Mouse (Mus musculus) heart, embryonic 10.5 days (tissue): ENCODE measurements around the gene Itga3. TPM values are rescaled to one million over a fixed set of nuclear protein-coding genes. Genes with fewer than 3 reads are reported as not detected.
A peak's percentile ranks its signal among the peaks of the same experiment; 100 is the strongest.
"Not testable (repeated sequence)": the region's sequence is repeated elsewhere in the genome, so short reads cannot be mapped to it uniquely, and the experiment has no call there.

Experiments used
- DNase-seq: peaks from one replicate; pipeline ENCODE4 v3.0.0-alpha.2; 2017; ENCODE audit warnings: low spot score
- H3K27ac ChIP-seq: fragments of 300-500 bp; sonication (generic); 2 replicates; pipeline ENCODE4 v1.5.1; 2016; ENCODE audit warnings: mild to moderate bottlenecking
- H3K27me3 ChIP-seq: fragments of 300-500 bp; sonication (generic); 2 replicates; pipeline ENCODE4 v1.6.1; 2016; ENCODE audit warnings: mild to moderate bottlenecking; ENCODE audit not compliant: poor library complexity, insufficient read depth, severe bottlenecking
- H3K36me3 ChIP-seq: fragments of 300-500 bp; sonication (generic); 2 replicates; pipeline ENCODE4 v1.6.1; 2016; ENCODE audit warnings: mild to moderate bottlenecking, moderate library complexity
- H3K4me1 ChIP-seq: fragments of 300-500 bp; sonication (generic); 2 replicates; pipeline ENCODE4 v1.6.1; 2016; ENCODE audit warnings: mild to moderate bottlenecking
- H3K4me3 ChIP-seq: fragments of 300-500 bp; sonication (generic); 2 replicates; pipeline ENCODE4 v1.5.1; 2016; ENCODE audit warnings: mild to moderate bottlenecking, moderate library complexity
- H3K9me3 ChIP-seq: fragments of 300-500 bp; sonication (generic); 2 replicates; pipeline ENCODE4 v1.6.1; 2016; ENCODE audit warnings: mild to moderate bottlenecking, moderate library complexity
- WGBS: fragments of 180-500 bp; shearing (Covaris S2); methylation state at CpG from one replicate; pipeline ENCODE4 v1.1.7; 2016; 5-methylcytosine and 5-hydroxymethylcytosine counted together
- polyA plus RNA-seq: library from polyadenylated mRNA; unstranded; fragments of >200 nt; fragmentation: Nextera tagmentation; extraction: Ambion mirVana; gene quantifications from 2 replicates; pipeline ENCODE4 v1.2.1, GENCODE M21; 2016

Gene Itga3
- polyA plus RNA-seq, 1 experiment from 2014 or later = 13.8 TPM

DNA sequence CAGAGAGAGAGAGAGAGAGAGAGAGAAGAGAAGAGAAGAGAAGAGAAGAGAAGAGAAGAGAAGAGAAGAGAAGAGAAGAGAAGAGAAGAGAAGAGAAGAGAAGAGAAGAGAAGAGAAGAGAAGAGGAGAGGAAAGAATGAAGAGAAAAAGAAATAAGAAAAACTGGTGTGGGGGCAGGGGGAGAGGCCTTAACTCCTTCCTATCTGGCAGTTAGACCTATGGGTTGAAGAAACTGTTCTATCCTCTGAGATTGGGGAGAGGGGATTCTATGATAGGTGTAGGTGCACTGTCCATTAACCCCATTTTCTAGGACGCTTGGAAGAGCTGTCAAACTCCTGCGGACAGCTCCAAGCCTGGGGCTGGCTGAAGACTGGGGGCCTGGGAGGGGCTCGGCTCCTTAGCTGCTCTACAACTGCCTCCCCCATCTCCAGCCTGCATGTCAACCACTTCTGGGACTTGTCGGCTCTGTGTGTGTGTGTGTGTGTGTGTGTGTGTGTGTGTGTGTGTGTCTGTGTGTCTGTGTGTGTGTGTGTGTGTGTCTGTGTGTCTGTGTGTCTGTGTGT, 65.7 kb downstream of the Itga3 start:
- WGBS = 11% methylated on average over 3 of the region's 4 CpGs
- DNase-seq, H3K27me3 ChIP-seq, H3K9me3 ChIP-seq: not testable (repeated sequence)
- Histone ChIP-seq H3K27ac (peak overlapping the region; percentile 94), H3K36me3 (peaks cover 14% of the 10 kb centered on the region), H3K4me1 (peaks cover 73% of the 10 kb centered on the region), H3K4me3 (peak overlapping the region; percentile 80)

DNA sequence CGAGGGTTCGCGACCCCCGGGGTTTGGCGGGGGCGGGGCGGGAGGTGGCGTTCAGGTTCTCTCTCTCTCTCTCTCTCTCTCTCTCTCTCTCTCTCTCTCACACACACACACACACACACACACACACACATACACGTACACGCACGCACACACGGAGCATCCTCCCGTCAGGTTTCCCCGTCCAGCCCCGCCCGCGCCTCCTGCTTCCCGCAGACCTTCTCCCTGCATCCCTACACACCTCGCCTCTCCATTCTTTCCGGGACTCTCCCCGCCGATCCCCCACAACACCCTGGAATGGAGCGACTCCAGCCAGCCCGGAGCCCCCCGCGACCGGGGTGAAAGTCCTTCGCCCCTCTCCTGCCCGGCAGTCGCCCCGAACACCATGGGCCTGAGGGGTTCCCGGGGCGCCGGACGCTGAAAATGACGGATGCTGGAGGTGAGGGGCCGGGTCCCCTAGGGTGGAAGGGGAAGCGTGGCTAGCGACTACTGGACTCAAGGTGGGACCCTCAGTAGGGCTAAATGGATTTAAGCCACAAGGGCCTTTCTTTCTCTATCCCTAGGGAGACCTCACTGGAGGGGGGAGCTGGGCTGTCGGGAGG, 66.4 kb downstream of the Itga3 start:
- Histone ChIP-seq H3K36me3 (peaks cover 16% of the 10 kb centered on the region), H3K27ac (peak overlapping the region; percentile 94), H3K27me3 (no peaks in the 10 kb centered on the region), H3K4me3 (peak overlapping the region; percentile 80), H3K9me3 (no peaks in the 10 kb centered on the region), H3K4me1 (peaks cover 73% of the 10 kb centered on the region)
- DNase-seq = no peak
- under 1% methylated on average over 37 of the region's 40 CpGs for WGBS

DNA sequence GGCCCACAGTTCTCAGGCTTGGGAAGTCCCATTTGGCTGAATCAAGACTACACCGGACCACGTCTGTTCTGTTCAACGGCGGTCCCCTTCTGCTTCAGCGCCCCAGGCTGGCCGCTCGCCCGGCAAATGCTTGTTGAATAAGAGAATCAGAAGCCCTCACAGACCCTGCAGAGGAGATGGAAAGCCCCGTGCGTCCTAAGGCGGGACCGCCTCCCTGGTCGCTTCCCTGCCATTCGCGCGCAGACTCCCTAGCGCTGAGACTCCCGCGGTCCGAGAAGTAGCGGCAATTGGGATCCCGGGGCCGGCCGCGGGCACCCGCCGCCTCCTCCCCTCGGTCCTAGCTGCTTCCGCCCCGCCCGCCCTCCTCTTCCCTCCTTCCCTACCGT, 67.0 kb downstream of the Itga3 start, which contains the start of gene Samd14:
Samd14 (plus strand) TSS at position 251 of the 386 bp plus-strand sequence.
- under 1% methylated on average over 32 of the region's 32 CpGs for WGBS
- H3K4me1 ChIP-seq = peaks cover 76% of the 10 kb centered on the region

DNA sequence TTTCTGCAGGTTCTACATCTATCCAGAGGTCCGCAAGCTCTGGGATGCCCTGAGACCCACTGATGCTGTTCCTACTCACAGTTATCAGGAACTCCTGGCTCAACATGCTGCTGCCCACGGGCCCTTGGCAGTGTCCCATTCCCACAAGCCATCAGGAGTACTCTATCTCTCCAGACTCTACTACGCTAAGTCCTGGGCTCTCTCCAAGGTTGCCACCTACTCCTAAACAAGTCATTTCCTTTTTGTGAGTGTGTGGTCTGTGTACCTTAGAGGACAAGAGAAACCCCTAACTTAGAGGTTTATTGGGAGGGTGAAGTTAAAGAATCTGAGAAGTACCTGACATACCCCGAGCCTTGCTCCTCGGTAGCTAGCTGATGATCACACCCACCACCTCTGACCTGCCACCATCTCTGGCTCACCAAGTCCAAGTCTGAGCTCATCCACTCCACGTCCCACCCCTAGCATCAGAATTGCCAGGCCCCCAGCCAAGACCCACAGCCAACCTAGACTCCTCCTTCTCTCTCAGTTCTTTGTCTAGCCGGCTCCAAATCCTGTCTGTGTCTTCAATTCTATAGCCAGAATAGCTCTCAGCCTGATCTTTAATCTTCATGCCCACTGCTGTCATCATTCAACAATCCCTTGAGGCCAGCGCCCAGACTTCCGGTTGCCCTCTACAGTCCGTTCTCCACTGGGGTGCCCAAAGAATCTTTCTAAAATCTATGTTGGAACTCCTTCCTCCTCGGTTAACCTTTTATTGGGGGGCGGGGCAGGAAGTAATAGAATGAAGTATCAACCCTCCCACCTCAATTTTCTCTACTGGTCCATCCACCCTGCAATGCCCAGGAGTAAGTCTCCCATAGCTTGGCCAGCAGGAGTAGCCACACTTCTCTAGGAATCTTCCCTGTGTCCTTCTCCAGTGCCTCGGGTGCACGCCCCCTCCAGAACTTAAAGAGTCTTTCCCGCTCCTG, 67.7 kb downstream of the Itga3 start:
- peak overlapping the region; percentile 80 for H3K4me3 ChIP-seq
- 35% methylated on average over 15 of the region's 15 CpGs for WGBS
- H3K4me1 ChIP-seq = peaks cover 83% of the 10 kb centered on the region

More for the DNA sequence above, 67.0 kb downstream of the Itga3 start, which contains the start of gene Samd14:
- Histone ChIP-seq H3K9me3 (no peaks in the 10 kb centered on the region), H3K27me3 (no peaks in the 10 kb centered on the region), H3K36me3 (peaks cover 19% of the 10 kb centered on the region), H3K4me3 (peak within 1 kb of the TSS; percentile 80), H3K27ac (peak within 1 kb of the TSS; percentile 94)
- peak; percentile 91 for DNase-seq

GRCm38 (mm10) chr11:95007418-95007817, 69.2 kb downstream of the Itga3 start:
- no peak for DNase-seq
- H3K27me3 ChIP-seq = no peaks in the 10 kb centered on the region
- no peaks in the 10 kb centered on the region for H3K9me3 ChIP-seq
- peak overlapping the region; percentile 85; the same call in 1 of the 2 replicates for H3K27ac ChIP-seq
- no peak overlapping the region for H3K4me3 ChIP-seq
- H3K4me1 ChIP-seq = peaks cover 90% of the 10 kb centered on the region
- 59% methylated on average over 3 of the region's 3 CpGs for WGBS
- H3K36me3 ChIP-seq = peaks cover 34% of the 10 kb centered on the region

More for the DNA sequence above, 67.7 kb downstream of the Itga3 start:
- DNase-seq = no peak
- Histone ChIP-seq H3K27me3 (no peaks in the 10 kb centered on the region), H3K27ac (peak overlapping the region; percentile 94), H3K9me3 (no peaks in the 10 kb centered on the region), H3K36me3 (peaks cover 20% of the 10 kb centered on the region)

DNA sequence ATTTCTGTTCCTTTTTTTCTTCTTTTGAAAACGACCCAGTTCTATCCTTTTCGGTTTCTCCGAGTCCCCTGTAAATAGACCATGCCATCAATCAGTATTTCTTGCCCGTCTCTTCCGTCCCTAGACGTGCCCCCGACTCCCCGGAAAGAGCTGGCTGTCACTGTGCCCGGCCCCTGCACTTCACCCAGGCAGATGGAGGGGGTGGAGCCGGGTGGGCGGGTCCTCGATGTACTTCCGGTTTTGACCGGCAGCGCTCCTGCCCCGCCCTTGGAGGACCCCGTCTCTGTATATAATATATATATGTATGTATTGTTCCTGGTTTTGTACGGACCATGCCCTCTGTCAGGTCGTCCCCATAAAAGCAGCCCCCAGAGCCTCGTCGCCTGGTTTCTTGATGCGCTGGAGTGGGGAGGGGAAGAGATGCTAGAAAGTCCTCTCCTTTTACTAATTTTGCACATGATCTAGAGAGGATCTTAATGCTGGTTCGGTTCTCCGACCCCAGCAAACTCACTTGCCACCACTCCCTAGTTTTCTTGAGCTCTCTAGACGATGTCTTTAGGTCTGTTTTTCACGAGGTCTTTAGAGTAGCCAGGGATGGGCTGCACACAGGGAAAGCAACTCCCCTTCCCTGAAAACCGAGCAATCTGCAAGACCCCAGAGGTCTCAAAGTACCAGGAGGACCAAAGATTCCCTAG, 69.9 kb downstream of the Itga3 start:
- peak overlapping the region; percentile 85 for H3K27ac ChIP-seq
- no peaks in the 10 kb centered on the region for H3K27me3 ChIP-seq
- H3K9me3 ChIP-seq = no peaks in the 10 kb centered on the region
- peak overlapping the region; percentile 57 for H3K4me3 ChIP-seq
- DNase-seq = peak; percentile 93
- peaks cover 42% of the 10 kb centered on the region for H3K36me3 ChIP-seq
- WGBS = 2% methylated on average over 27 of the region's 27 CpGs
- peaks cover 86% of the 10 kb centered on the region for H3K4me1 ChIP-seq

GRCm38 (mm10) chr11:95006038-95006437, 70.6 kb downstream of the Itga3 start:
- peaks cover 47% of the 10 kb centered on the region for H3K36me3 ChIP-seq
- peak overlapping the region; percentile 85 for H3K27ac ChIP-seq
- H3K4me3 ChIP-seq = peak overlapping the region; percentile 57
- peaks cover 85% of the 10 kb centered on the region for H3K4me1 ChIP-seq
- H3K27me3 ChIP-seq = no peaks in the 10 kb centered on the region
- 44% methylated on average over 4 of the region's 4 CpGs for WGBS
- DNase-seq = no peak
- H3K9me3 ChIP-seq = no peaks in the 10 kb centered on the region

DNA sequence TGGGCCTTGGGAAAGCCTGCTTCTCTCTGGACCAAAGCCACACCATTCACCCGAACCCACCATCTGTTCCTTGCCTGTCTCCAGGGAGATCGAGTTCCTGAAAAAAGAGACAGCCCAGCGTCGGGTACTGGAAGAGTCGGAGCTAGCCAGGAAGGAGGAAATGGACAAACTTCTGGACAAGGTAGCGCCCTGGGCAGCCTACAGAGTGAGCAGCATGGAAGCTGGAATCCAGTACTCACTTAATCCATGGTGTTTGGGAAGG, 71.7 kb downstream of the Itga3 start:
- H3K27ac ChIP-seq = peak overlapping the region; percentile 74

GRCm38 (mm10) chr11:95004136-95004936, 72.3 kb downstream of the Itga3 start:
- Histone ChIP-seq H3K36me3 (peaks cover 64% of the 10 kb centered on the region), H3K4me3 (peak overlapping the region; percentile 25; the same call in 1 of the 2 replicates), H3K27ac (peak overlapping the region; percentile 74), H3K27me3 (no peaks in the 10 kb centered on the region), H3K4me1 (peaks cover 84% of the 10 kb centered on the region), H3K9me3 (no peaks in the 10 kb centered on the region)
- DNase-seq = no peak
- 65% methylated on average over 12 of the region's 12 CpGs for WGBS

More for the DNA sequence above, 71.7 kb downstream of the Itga3 start:
- Histone ChIP-seq H3K4me3 (no peak overlapping the region), H3K4me1 (peaks cover 88% of the 10 kb centered on the region), H3K36me3 (peaks cover 59% of the 10 kb centered on the region), H3K27me3 (no peaks in the 10 kb centered on the region), H3K9me3 (no peaks in the 10 kb centered on the region)
- no peak for DNase-seq
- WGBS = 69% methylated on average over 6 of the region's 6 CpGs

DNA sequence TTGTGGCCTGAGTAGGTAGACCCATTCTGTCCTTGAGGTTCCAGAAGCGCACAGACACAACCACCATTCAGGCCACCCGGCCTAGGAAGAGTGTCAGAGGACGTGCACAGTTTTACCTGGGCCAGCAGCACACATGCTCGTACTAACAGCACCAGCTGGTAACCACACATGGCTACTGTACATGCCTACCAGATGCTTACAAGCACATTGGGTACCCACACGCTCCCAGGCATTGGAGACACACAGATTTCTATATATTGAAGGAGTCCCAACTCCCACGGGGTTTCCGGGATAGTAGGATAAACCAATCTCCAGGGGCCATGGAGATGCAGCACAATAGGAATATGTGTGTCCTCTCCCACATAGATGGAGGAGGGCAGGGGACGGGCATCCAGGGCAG, 73.9 kb downstream of the Itga3 start:
- peaks cover 80% of the 10 kb centered on the region for H3K36me3 ChIP-seq
- WGBS = 90% methylated on average over 8 of the region's 8 CpGs
- no peaks in the 10 kb centered on the region for H3K27me3 ChIP-seq
- no peaks in the 10 kb centered on the region for H3K9me3 ChIP-seq
- peaks cover 84% of the 10 kb centered on the region for H3K4me1 ChIP-seq
- no peak overlapping the region for H3K27ac ChIP-seq
- DNase-seq = no peak
- H3K4me3 ChIP-seq = no peak overlapping the region

GRCm38 (mm10) chr11:95001584-95002347, 74.8 kb downstream of the Itga3 start:
- no peaks in the 10 kb centered on the region for H3K9me3 ChIP-seq
- 88% methylated on average over 21 of the region's 21 CpGs for WGBS
- peaks cover 81% of the 10 kb centered on the region for H3K4me1 ChIP-seq

More at GRCm38 (mm10) chr11:95001584-95002347, 74.8 kb downstream of the Itga3 start:
- H3K27ac ChIP-seq = peak overlapping the region; percentile 66; the same call in 1 of the 2 replicates
- no peak for DNase-seq
- H3K4me3 ChIP-seq = no peak overlapping the region
- H3K27me3 ChIP-seq = no peaks in the 10 kb centered on the region
- peaks cover 89% of the 10 kb centered on the region for H3K36me3 ChIP-seq
